Mouse (Mus musculus): ENCODE measurements around the gene Arhgap27. TPM values are rescaled to one million over a fixed set of nuclear protein-coding genes. Genes with fewer than 3 reads are reported as not detected.

Arhgap27 gene
- polyA plus RNA-seq, 1 experiment, result 0.48 TPM

DNA sequence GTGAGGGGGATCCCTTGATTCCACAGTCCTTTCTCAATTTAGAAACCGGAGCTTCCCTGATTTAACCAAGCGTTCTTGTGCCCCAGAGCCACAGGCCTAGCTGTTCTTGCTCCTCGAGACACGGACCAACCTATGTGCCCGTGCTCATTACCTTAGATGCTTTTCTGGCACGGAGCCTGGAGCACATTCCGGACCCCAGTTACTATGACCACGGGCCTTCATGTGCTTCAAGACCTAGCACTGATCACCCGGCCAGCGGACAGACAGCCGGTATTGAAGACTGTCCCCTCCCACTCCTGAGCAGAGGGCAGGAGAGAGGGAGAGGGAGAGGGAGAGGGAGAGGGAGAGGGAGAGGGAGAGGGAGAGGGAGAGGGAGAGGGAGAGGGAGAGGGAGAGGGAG is 8.2 kb downstream of the Arhgap27 start:
- Histone ChIP-seq H3K36me3 (ENCODE audit: control insufficient read depth) (no peaks in the 10 kb centered on the region), H3K27me3 (ENCODE audit: control insufficient read depth) (peaks cover 24% of the 10 kb centered on the region), H3K4me1 (ENCODE audit: control insufficient read depth) (peaks cover 5% of the 10 kb centered on the region), H3K4me3 (replicated peaks) (no peak overlapping the region), H3K9me3 (ENCODE audit: control insufficient read depth, low read length) (peaks cover 11% of the 10 kb centered on the region)
- TF ChIP-seq TAL1 (IDR thresholded peaks at IDR 0.05; ENCODE audit: low read length) (no peak), GATA1 (IDR thresholded peaks at IDR 0.05; ENCODE audit: low read length) (no peak)

DNA sequence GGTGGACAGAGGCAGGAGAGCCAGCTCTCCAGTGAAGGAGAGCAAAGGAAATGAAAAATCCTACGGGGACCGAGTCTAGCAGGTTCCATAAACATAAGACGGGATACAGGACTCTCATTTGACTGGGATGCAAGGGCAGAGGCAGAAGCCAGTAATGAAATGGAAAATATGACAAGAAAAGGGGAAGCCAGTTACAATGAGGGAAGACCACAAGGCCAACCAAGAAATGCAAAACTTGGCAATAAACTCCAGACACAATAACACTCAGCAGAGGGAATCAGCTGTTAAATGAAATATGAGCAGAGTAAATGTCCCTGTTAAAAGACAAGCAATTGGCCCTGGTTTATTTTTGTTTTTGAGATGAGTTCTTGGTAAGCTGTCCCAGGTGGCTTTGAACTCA is 9.5 kb downstream of the Arhgap27 start:
- no peaks in the 10 kb centered on the region for H3K4me1 ChIP-seq (ENCODE audit: control insufficient read depth)
- H3K9me3 ChIP-seq (ENCODE audit: control insufficient read depth, low read length), result peaks cover 15% of the 10 kb centered on the region
- no peak overlapping the region for H3K4me3 ChIP-seq (replicated peaks)
- no peaks in the 10 kb centered on the region for H3K36me3 ChIP-seq (ENCODE audit: control insufficient read depth)
- TF ChIP-seq GATA1 (IDR thresholded peaks at IDR 0.05; ENCODE audit: low read length) (no peak), TAL1 (IDR thresholded peaks at IDR 0.05; ENCODE audit: low read length) (no peak)
- peaks cover 12% of the 10 kb centered on the region for H3K27me3 ChIP-seq (ENCODE audit: control insufficient read depth)

DNA sequence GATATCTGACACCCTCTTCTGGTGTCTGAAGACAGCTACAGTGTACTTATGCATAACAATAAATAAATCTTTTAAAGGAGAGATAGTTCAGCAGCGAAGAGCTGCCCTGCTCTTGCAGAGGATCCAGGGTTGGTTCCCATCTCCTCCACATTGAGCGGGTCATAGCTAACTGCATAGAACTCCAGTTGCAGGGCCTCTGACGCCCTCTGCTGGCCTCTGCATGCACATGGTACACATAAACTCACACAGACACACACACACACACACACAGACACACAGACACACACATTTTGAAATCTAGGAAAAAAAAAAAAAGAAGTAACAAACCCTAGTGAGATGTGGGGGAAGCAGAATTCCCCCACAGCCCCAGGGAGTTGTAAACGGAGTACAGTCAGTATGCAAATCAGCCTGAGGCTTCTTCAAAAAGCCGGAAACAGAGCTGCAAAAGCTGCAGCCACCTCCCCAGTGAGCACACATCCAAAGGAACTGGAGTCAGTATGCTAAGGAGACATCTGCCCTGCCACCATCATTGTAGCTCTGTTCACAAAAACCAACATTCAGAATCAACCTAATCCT is 11.2 kb downstream of the Arhgap27 start:
- Histone ChIP-seq H3K4me1 (ENCODE audit: control insufficient read depth) (no peaks in the 10 kb centered on the region), H3K27me3 (ENCODE audit: control insufficient read depth) (no peaks in the 10 kb centered on the region), H3K36me3 (ENCODE audit: control insufficient read depth) (no peaks in the 10 kb centered on the region), H3K9me3 (ENCODE audit: control insufficient read depth, low read length) (peaks cover 15% of the 10 kb centered on the region), H3K4me3 (replicated peaks) (no peak overlapping the region)
- TF ChIP-seq TAL1 (IDR thresholded peaks at IDR 0.05; ENCODE audit: low read length) (no peak), GATA1 (IDR thresholded peaks at IDR 0.05; ENCODE audit: low read length) (no peak)

DNA sequence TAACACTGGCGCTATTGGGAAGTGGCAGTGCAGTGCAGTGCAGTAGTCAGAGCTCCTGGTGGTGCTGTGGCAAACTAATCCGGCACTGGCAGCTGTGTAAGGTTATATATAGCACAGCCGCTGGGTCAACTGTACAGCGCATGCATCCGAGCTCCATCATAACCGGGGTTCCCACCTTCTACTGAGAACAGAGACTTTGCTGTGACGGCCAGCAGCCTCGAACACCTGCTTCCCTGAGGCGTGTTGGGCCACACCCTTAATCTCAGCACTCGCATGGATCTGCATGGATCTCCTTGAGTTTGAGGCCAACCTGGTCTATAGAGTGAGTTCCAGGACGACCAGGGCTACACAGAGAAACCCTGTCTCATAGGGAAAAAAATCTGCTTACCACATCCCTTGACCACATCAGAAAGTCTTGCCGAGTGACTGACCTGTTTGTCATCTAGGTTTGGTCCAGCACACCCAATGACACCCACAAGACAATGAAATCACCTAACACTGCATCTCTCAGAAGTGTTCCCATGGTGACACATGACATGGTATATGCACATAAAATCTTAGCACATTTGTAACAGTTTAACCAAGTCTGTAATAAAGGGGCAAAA is 12.7 kb downstream of the Arhgap27 start:
- Histone ChIP-seq H3K27me3 (ENCODE audit: control insufficient read depth) (no peaks in the 10 kb centered on the region), H3K4me1 (ENCODE audit: control insufficient read depth) (peaks cover 4% of the 10 kb centered on the region), H3K9me3 (ENCODE audit: control insufficient read depth, low read length) (peaks cover 15% of the 10 kb centered on the region), H3K36me3 (ENCODE audit: control insufficient read depth) (no peaks in the 10 kb centered on the region), H3K4me3 (replicated peaks) (no peak overlapping the region)
- no peak for TF ChIP-seq GATA1 (IDR thresholded peaks at IDR 0.05; ENCODE audit: low read length)
- TF ChIP-seq TAL1 (IDR thresholded peaks at IDR 0.05; ENCODE audit: low read length), result no peak

DNA sequence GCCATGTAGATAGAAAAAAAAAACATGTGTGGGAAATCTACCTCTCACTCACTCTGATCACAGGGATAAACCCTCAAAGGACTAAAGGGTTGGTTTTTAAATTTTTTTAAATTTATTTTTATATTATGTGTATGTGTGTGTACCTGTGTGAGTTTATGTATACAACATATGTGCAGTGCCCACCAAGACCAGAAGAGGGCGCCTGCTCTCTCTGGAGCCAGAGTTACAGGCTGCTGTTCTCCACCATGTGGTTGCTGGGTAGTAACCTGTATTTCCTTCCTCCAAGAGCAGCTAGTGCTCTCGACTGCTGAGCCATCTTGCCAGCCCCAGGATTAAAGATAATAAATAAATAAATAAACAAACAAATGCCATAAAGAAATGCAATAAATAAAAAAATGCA is 13.8 kb downstream of the Arhgap27 start:
- Histone ChIP-seq H3K9me3 (ENCODE audit: control insufficient read depth, low read length) (peaks cover 15% of the 10 kb centered on the region), H3K27me3 (ENCODE audit: control insufficient read depth) (no peaks in the 10 kb centered on the region), H3K4me3 (replicated peaks) (no peak overlapping the region), H3K36me3 (ENCODE audit: control insufficient read depth) (no peaks in the 10 kb centered on the region), H3K4me1 (ENCODE audit: control insufficient read depth) (peaks cover 4% of the 10 kb centered on the region)
- TF ChIP-seq GATA1 (IDR thresholded peaks at IDR 0.05; ENCODE audit: low read length) (no peak), TAL1 (IDR thresholded peaks at IDR 0.05; ENCODE audit: low read length) (no peak)

DNA sequence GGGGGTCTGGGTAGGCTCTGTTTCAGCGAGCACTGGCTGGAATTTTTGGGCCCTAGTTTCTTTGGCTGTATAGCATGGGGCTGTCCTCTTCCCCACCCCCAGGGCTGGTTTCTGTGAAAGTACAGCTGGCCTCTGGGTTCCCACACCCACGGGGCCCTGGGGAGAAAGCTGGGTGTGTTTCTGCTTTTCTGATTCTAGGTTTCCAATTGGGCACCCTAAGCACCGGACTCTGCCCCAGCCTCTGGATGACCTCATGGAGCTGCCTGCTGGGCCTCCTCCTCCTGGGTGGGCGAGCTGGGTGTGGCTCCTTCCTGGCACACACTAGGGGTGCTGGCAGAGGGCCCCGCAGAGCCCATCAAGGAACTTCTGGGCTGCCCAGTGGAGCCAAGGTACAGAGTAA is 16.8 kb downstream of the Arhgap27 start:
- H3K36me3 ChIP-seq (ENCODE audit: control insufficient read depth), result no peaks in the 10 kb centered on the region
- no peak overlapping the region for H3K4me3 ChIP-seq (replicated peaks)
- no peaks in the 10 kb centered on the region for H3K27me3 ChIP-seq (ENCODE audit: control insufficient read depth)
- peaks cover 4% of the 10 kb centered on the region for H3K4me1 ChIP-seq (ENCODE audit: control insufficient read depth)
- H3K9me3 ChIP-seq (ENCODE audit: control insufficient read depth, low read length), result peaks cover 4% of the 10 kb centered on the region
- TF ChIP-seq GATA1 (IDR thresholded peaks at IDR 0.05; ENCODE audit: low read length) (no peak), TAL1 (IDR thresholded peaks at IDR 0.05; ENCODE audit: low read length) (no peak)

DNA sequence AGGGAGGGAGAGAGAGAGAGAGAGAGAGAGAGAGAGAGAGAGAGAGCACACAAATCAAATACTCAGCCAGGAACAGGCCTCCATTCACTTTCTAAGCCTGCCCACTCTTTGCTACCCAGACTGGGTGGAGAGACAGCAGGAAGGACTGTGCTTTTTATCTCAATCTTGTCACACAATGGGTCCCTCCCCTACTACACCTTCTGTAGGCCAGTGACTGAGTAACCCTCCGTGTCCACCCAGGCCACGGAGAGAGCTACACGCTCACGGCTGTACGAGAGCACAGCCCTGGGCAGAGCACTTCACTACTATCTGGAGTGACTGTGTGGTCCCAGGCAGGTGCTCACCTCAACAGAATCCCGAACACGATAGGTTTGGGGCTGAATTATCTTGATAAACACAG is 17.3 kb downstream of the Arhgap27 start:
- Histone ChIP-seq H3K27me3 (ENCODE audit: control insufficient read depth) (no peaks in the 10 kb centered on the region), H3K9me3 (ENCODE audit: control insufficient read depth, low read length) (peaks cover 4% of the 10 kb centered on the region), H3K4me1 (ENCODE audit: control insufficient read depth) (peaks cover 4% of the 10 kb centered on the region), H3K4me3 (replicated peaks) (no peak overlapping the region), H3K36me3 (ENCODE audit: control insufficient read depth) (no peaks in the 10 kb centered on the region)
- TF ChIP-seq GATA1 (IDR thresholded peaks at IDR 0.05; ENCODE audit: low read length), result no peak
- TF ChIP-seq TAL1 (IDR thresholded peaks at IDR 0.05; ENCODE audit: low read length), result no peak

DNA sequence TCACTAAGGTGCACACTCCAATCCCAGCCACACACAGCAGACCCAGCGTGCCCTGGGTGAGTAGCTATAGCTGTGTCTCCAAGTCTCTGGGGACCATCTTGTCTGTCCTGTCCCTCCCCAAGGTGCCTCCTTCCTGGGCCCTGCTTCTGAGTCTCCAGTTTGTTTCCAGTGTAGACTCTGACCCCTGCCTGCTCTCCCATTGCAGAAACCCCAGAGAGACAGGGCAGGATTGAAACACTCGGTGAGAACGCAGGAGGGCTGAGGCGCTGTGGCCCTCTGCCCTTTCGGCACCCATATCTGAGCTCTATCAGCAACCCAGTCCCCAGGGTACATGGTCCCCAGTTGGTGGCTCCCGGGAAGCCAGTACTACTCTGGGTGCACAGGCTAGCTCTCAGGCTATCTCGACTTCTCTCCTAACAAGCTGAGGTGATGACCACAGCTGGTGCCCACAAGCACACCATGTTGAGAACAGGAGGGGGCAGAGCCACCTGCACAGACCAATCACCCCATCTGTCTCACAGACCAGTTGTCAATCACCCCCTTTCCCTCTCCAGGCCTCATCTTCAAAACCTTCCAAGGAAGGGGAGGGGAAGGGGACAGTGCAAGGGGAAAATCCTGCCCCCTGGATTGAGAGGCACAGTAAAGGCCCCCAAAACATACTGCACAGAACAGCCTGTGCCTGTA is 17.9 kb downstream of the Arhgap27 start:
- Histone ChIP-seq H3K36me3 (ENCODE audit: control insufficient read depth) (no peaks in the 10 kb centered on the region), H3K27me3 (ENCODE audit: control insufficient read depth) (no peaks in the 10 kb centered on the region), H3K4me3 (replicated peaks) (no peak overlapping the region), H3K4me1 (ENCODE audit: control insufficient read depth) (peaks cover 4% of the 10 kb centered on the region), H3K9me3 (ENCODE audit: control insufficient read depth, low read length) (peaks cover 4% of the 10 kb centered on the region)
- TF ChIP-seq TAL1 (IDR thresholded peaks at IDR 0.05; ENCODE audit: low read length), result no peak
- no peak for TF ChIP-seq GATA1 (IDR thresholded peaks at IDR 0.05; ENCODE audit: low read length)

DNA sequence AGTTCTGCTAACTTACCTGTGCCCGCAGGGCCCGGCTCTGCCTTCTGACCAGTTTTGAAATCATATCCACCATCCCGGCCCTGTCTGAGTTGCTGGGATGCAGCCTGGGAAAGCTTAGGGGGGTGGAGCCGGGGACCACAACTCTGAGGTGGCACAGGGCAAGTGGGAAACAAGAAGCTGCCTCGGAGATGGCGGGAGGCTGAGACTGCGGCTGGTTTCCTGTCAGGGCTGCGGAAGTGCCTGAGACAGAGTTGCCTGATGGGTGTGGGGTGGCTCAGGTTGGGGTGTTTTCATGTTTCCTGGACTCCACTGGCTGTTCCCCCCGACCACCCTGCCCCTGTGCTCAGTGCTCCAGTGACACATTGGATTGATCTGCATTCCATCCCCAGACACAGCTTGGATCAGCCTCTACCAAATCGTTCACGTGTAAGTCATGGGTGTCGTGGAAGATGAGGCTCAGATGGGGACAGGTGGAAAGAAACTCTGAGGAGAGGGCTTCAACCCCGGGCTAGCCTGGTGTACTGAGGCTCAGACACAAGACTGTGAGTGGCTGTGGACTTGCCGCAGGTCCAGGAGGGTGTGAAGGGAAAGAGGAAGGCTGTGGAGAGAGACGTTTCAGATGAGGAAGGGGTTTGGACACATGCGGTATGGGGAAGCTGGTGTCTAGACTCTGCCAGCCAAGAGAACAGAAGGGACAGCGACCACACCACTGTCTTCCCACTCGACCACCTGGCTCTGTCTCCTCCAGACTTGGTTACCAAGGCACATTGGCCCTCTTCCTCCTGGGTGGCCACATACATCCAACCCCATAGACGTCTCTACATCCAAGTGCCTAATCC is 18.8 kb downstream of the Arhgap27 start:
- Histone ChIP-seq H3K9me3 (ENCODE audit: control insufficient read depth, low read length) (peaks cover 3% of the 10 kb centered on the region), H3K4me1 (ENCODE audit: control insufficient read depth) (peaks cover 4% of the 10 kb centered on the region), H3K36me3 (ENCODE audit: control insufficient read depth) (no peaks in the 10 kb centered on the region), H3K27me3 (ENCODE audit: control insufficient read depth) (no peaks in the 10 kb centered on the region), H3K4me3 (replicated peaks) (no peak overlapping the region)
- TF ChIP-seq TAL1 (IDR thresholded peaks at IDR 0.05; ENCODE audit: low read length) (no peak), GATA1 (IDR thresholded peaks at IDR 0.05; ENCODE audit: low read length) (no peak)

All from erythroblast, embryonic 14.5 days (primary cell).